31 mouse cellular contexts compared by ENCODE assay signal in the genomic region with DNA sequence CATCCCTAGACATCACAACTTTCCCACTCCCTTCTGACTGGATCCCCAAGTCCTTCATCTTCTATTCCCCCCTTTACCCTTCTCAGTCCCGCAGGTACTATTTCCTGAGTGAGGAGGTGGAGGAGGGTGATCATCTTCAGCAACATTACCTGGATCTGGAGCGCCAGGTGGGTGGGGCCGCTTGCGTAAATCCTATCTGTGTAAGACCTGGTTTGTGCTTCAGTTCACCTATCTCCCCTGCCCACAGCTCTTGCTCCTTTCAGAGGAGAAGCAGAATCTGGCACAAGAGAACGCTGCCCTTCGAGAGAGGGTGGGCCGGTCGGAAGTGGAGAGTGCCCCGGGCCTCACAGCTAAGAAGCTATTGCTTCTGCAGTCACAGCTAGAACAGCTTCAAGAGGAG. TPM values are rescaled to one million over a fixed set of nuclear protein-coding genes. Genes with fewer than 3 reads are reported as not detected.
DNase-seq lines count a peak whose midpoint lies in the region; ATAC-seq lines count a peak whose summit lies in the region.
"Had no signal": no experiment of that assay in that cellular context is flagged by ENCODE, and none has a peak within 500 bp of the region (broad histone marks: within the 10 kb centered on the region; RNA-seq: fewer than 3 reads in every experiment).

No protein-coding gene starts in this region.

- WGBS in midbrain, embryonic 11.5 days: 93% methylated on average over 9 of the region's 9 CpGs
- WGBS in midbrain, embryonic 16.5 days: 97% methylated on average over 9 of the region's 9 CpGs

- 0 out of 2 replicates have a peak, but pooled peaks cover 4% of the 10 kb centered on the region for H3K27me3 ChIP-seq in midbrain, embryonic 11.5 days (ENCODE audit: control insufficient read depth, insufficient read depth, low read length)
- peaks cover 3% of the 10 kb centered on the region; the same call in 1 of the 2 replicates for H3K27me3 ChIP-seq in midbrain, embryonic 16.5 days (ENCODE audit: control insufficient read depth, insufficient read depth, low read depth, low read length)
- H3K27me3 ChIP-seq: forebrain, embryonic 15.5 days had no signal

- peaks cover 14% of the 10 kb centered on the region for H3K4me1 ChIP-seq in midbrain, embryonic 11.5 days (ENCODE audit: control insufficient read depth, insufficient read depth, low read length)
- peaks cover 13% of the 10 kb centered on the region for H3K4me1 ChIP-seq in midbrain, embryonic 16.5 days (ENCODE audit: control insufficient read depth, insufficient read depth, low read length)

- no peak overlapping the region for H3K4me3 ChIP-seq in midbrain, embryonic 11.5 days (ENCODE audit: low read depth, low read length)
- no peak overlapping the region for H3K4me3 ChIP-seq in midbrain, embryonic 16.5 days (ENCODE audit: low read depth, low read length)
- H3K4me3 ChIP-seq: embryonic facial prominence, embryonic 10.5 days; embryonic facial prominence, embryonic 13.5 days; erythroblast, embryonic 14.5 days; forebrain, embryonic 12.5 days; forebrain, embryonic 15.5 days; hindbrain, embryonic 12.5 days; hindbrain, embryonic 15.5 days had no signal

- no peak overlapping the region for H3K4me2 ChIP-seq in midbrain, embryonic 11.5 days
- no peak overlapping the region for H3K4me2 ChIP-seq in midbrain, embryonic 16.5 days (ENCODE audit: low read length)
- H3K4me2 ChIP-seq: embryonic facial prominence, embryonic 13.5 days; forebrain, embryonic 12.5 days; forebrain, embryonic 15.5 days; heart, embryonic 11.5 days; hindbrain, embryonic 12.5 days; hindbrain, embryonic 15.5 days had no signal

- DNase-seq in heart, adult 11 months: peak; percentile 82
- DNase-seq in heart, adult 18-20 months: no peak
- DNase-seq in midbrain, embryonic 11.5 days (ENCODE audit: low spot score, missing footprints): peak; percentile 57
- peak; percentile 56 for DNase-seq in yolk sac, embryonic 10.5 days (ENCODE audit: low spot score)
- DNase-seq in spleen, postnatal 10 days (ENCODE audit: low spot score in 2 of 2): no peak
- DNase-seq: adrenal gland, adult 2 months; adrenal gland, postnatal 14 days; cerebellum, adult 11 months; cerebellum, adult 9-10 months; cerebellum, postnatal 36 days; embryo, embryonic 11 days; gastrocnemius, postnatal 25 days had no signal

- no peaks in the 10 kb centered on the region for H3K9me3 ChIP-seq in midbrain, embryonic 11.5 days (ENCODE audit: control insufficient read depth, low read length)
- H3K9me3 ChIP-seq in midbrain, embryonic 16.5 days (replicated peaks; ENCODE audit: control insufficient read depth, low read length, poor library complexity, severe bottlenecking): no peaks in the 10 kb centered on the region
- H3K9me3 ChIP-seq: embryonic facial prominence, embryonic 10.5 days; embryonic facial prominence, embryonic 13.5 days; forebrain, embryonic 12.5 days; forebrain, embryonic 15.5 days; hindbrain, embryonic 12.5 days; hindbrain, embryonic 15.5 days had no signal

- ATAC-seq in midbrain, embryonic 11.5 days (ENCODE audit: low FRiP score): no peak
- no peak for ATAC-seq in midbrain, embryonic 16.5 days
- ATAC-seq: CD4-positive, CD25-positive, alpha-beta regulatory T cell, adult 4 months; forebrain, embryonic 15.5 days had no signal

- no peak overlapping the region for H3K27ac ChIP-seq in midbrain, embryonic 11.5 days (ENCODE audit: low read depth, low read length)
- no peak overlapping the region for H3K27ac ChIP-seq in midbrain, embryonic 16.5 days (ENCODE audit: low read length)
- H3K27ac ChIP-seq: embryonic facial prominence, embryonic 10.5 days; embryonic facial prominence, embryonic 13.5 days; forebrain, embryonic 12.5 days; forebrain, embryonic 15.5 days; hindbrain, embryonic 12.5 days; hindbrain, embryonic 15.5 days had no signal

- H3K36me3 ChIP-seq in midbrain, embryonic 11.5 days (ENCODE audit: control insufficient read depth, insufficient read depth, low read length): no peaks in the 10 kb centered on the region
- 0 out of 2 replicates have a peak, but pooled peaks cover 4% of the 10 kb centered on the region for H3K36me3 ChIP-seq in midbrain, embryonic 16.5 days (ENCODE audit: control insufficient read depth, insufficient read depth, low read length)
- H3K36me3 ChIP-seq: forebrain, embryonic 12.5 days; hindbrain, embryonic 15.5 days had no signal

- H3K9ac ChIP-seq in midbrain, embryonic 11.5 days (ENCODE audit: low read length): no peak overlapping the region
- no peak overlapping the region for H3K9ac ChIP-seq in midbrain, embryonic 16.5 days (ENCODE audit: low read depth, low read length)
- H3K9ac ChIP-seq: embryonic facial prominence, embryonic 13.5 days; forebrain, embryonic 12.5 days; forebrain, embryonic 15.5 days; hindbrain, embryonic 12.5 days; hindbrain, embryonic 15.5 days had no signal

RNA-seq across cellular contexts. Expression of gene Hook2, which starts 4.0 kb away (rescaled TPM):
- total RNA-seq in heart, adult 18-20 months (2021): 1 to 10 TPM; 2.7 TPM
- 11.4 and 11.8 TPM in 2 replicates for polyA plus RNA-seq in midbrain, embryonic 11.5 days (2014; fragmentation: Nextera tagmentation; extraction: Ambion mirVana)
- polyA plus RNA-seq in midbrain, embryonic 16.5 days (2015; fragmentation: Nextera tagmentation; extraction: Ambion mirVana): 39.3 and 43.8 TPM in 2 replicates

RNA-seq across cellular contexts. Expression of gene Junb, which starts 15.9 kb away (rescaled TPM):
- total RNA-seq in heart, adult 18-20 months (2021): 10 to 100 TPM; 11.0 to 13.9 TPM
- 3.4 and 4.5 TPM in 2 replicates for polyA plus RNA-seq in midbrain, embryonic 11.5 days (2014; fragmentation: Nextera tagmentation; extraction: Ambion mirVana)
- polyA plus RNA-seq in midbrain, embryonic 16.5 days (2015; fragmentation: Nextera tagmentation; extraction: Ambion mirVana): 5.3 TPM in 2 replicates

RNA-seq across cellular contexts. Expression of gene Best2, which starts 20.0 kb away (rescaled TPM):
- not detected for total RNA-seq in heart, adult 18-20 months (2021)
- not detected in 2 replicates for polyA plus RNA-seq in midbrain, embryonic 11.5 days (2014; fragmentation: Nextera tagmentation; extraction: Ambion mirVana)
- polyA plus RNA-seq in midbrain, embryonic 16.5 days (2015; fragmentation: Nextera tagmentation; extraction: Ambion mirVana): not detected in 2 replicates
- total RNA-seq: adrenal gland, adult 2 months; adrenal gland, postnatal 14 days; adrenal gland, postnatal 4 days; gastrocnemius, adult 8-10 months; gastrocnemius, postnatal 25 days; heart, adult 8-10 months; heart, postnatal 25 days; hematopoietic stem cell, adult 5-6 weeks had no signal
- polyA plus RNA-seq: adrenal gland, adult 2 months; CD4-positive, CD25-positive, alpha-beta regulatory T cell, adult 4 months; cortical plate, adult 2 months; embryonic facial prominence, embryonic 10.5 days; erythroblast, embryonic 14.5 days; forebrain, embryonic 12.5 days; forebrain, embryonic 15.5 days; gonadal fat pad, adult 2 months; heart, embryonic 11.5 days; heart, embryonic 14.5 days; heart, postnatal 0 days; hindbrain, embryonic 12.5 days; hindbrain, embryonic 15.5 days had no signal

RNA-seq across cellular contexts. Expression of gene Rnaseh2a, which starts 24.8 kb away (rescaled TPM):
- total RNA-seq in heart, adult 18-20 months (2021): 10 to 100 TPM; 45.6 to 48.4 TPM
- polyA plus RNA-seq in midbrain, embryonic 11.5 days (2014; fragmentation: Nextera tagmentation; extraction: Ambion mirVana): 113 and 121 TPM in 2 replicates
- 47.9 and 51.3 TPM in 2 replicates for polyA plus RNA-seq in midbrain, embryonic 16.5 days (2015; fragmentation: Nextera tagmentation; extraction: Ambion mirVana)

RNA-seq across cellular contexts. Expression of gene Prdx2, which starts 25.0 kb away (rescaled TPM):
- 100 to 1,000 TPM; 648 to 740 TPM for total RNA-seq in heart, adult 18-20 months (2021)
- polyA plus RNA-seq in midbrain, embryonic 11.5 days (2014; fragmentation: Nextera tagmentation; extraction: Ambion mirVana): 1,298 and 1,349 TPM in 2 replicates
- 1,134 and 1,161 TPM in 2 replicates for polyA plus RNA-seq in midbrain, embryonic 16.5 days (2015; fragmentation: Nextera tagmentation; extraction: Ambion mirVana)

Comparison
In these comparisons a context has a peak if more than half of its experiments do, and no peak if none do; other contexts are left out.
1. DNase-seq: peak in heart, adult 11 months (single experiment), midbrain, embryonic 11.5 days (single experiment) and yolk sac, embryonic 10.5 days (single experiment); none in heart, adult 18-20 months (0 of 2) and spleen, postnatal 10 days (0 of 2).